Mouse (Mus musculus) liver, embryonic 14.5 days (tissue): Measurements from ENCODE around the gene Vkorc1l1. TPM values are rescaled to one million over a fixed set of nuclear protein-coding genes. Genes with fewer than 3 reads are reported as not detected.

Experiments
- ATAC-seq: fragments of 200-750 bp; cut with Nextera tagmentation; 2 replicates; pipeline ENCODE4 v1.8.0; 2017; ENCODE audit warnings: moderate number of reproducible peaks, mild to moderate bottlenecking, moderate library complexity; ENCODE audit not compliant: insufficient read depth
- DNase-seq, 3 experiments: peaks; one replicate each; pipeline ENCODE4 v3.0.0-alpha.2; 2012 to 2013; ENCODE audit warnings: low read depth in 3 of 3, low spot score in 3 of 3
- H3K27ac ChIP-seq: fragments of 300-500 bp; sonication (generic); 2 replicates; pipeline ENCODE4 v1.5.1; 2014; ENCODE audit warnings: moderate library complexity, mild to moderate bottlenecking, control low read depth, inconsistent platforms
- H3K27me3 ChIP-seq: fragments of 300-500 bp; sonication (generic); 2 replicates; pipeline ENCODE4 v1.6.1; 2014; ENCODE audit warnings: mild to moderate bottlenecking, low read length, moderate library complexity; ENCODE audit not compliant: control insufficient read depth, insufficient read depth
- H3K36me3 ChIP-seq: fragments of 300-500 bp; sonication (generic); replicated peaks from 2 replicates; pipeline ENCODE4 v1.6.1; 2014; ENCODE audit warnings: low read depth; ENCODE audit not compliant: control insufficient read depth, insufficient read depth
- H3K4me1 ChIP-seq, 2 experiments: fragments of 200-500 bp in 1 of 2; fragments of 300-500 bp in 1 of 2; sonication (generic) in 1 of 2; replicated peaks; 2 replicates each; pipeline ENCODE4 v1.6.1; 2012 to 2014; ENCODE audit warnings: antibody characterized with exemption in 1 of 2, inconsistent platforms in 1 of 2, low read length in 1 of 2; ENCODE audit not compliant: control insufficient read depth in 2 of 2, insufficient read depth in 2 of 2
- H3K4me2 ChIP-seq: fragments of 300-500 bp; sonication (generic); 2 replicates; pipeline ENCODE4 v1.6.1; 2014; ENCODE audit warnings: low read depth, mild to moderate bottlenecking, control low read depth, moderate library complexity
- H3K4me3 ChIP-seq, 2 experiments: fragments of 200-500 bp in 1 of 2; fragments of 300-500 bp in 1 of 2; sonication (generic) in 1 of 2; 2 replicates each; pipeline ENCODE4 v1.5.1; 2012 to 2014; ENCODE audit warnings: low read depth in 2 of 2, low read length in 2 of 2, mild to moderate bottlenecking in 2 of 2, control low read depth in 1 of 2, inconsistent platforms in 1 of 2, moderate library complexity in 1 of 2; ENCODE audit not compliant: insufficient read depth in 1 of 2
- H3K9ac ChIP-seq: fragments of 300-500 bp; sonication (generic); replicated peaks from 2 replicates; pipeline ENCODE4 v1.6.1; 2014; ENCODE audit warnings: mild to moderate bottlenecking, control low read depth, moderate library complexity
- H3K9me3 ChIP-seq: fragments of 300-500 bp; sonication (generic); 2 replicates; pipeline ENCODE4 v1.6.1; 2016; ENCODE audit warnings: low read length, mixed read lengths; ENCODE audit not compliant: control insufficient read depth
- CTCF ChIP-seq: IDR thresholded peaks from 2 replicates; pipeline ENCODE4 v1.5.1; 2016; ENCODE audit warnings: antibody characterized with exemption, low read depth, control low read depth
- EP300 ChIP-seq: IDR thresholded peaks from 2 replicates; pipeline ENCODE4 v1.6.1; 2016; ENCODE audit warnings: antibody characterized with exemption, low read depth
- WGBS: fragments of 180-500 bp; shearing (Covaris S2); extraction: QIAGEN DNeasy Blood & Tissue Kit; methylation state at CpG from one replicate; pipeline ENCODE4 v1.1.7; 2014; ENCODE audit not compliant: insufficient replicate concordance; 5-methylcytosine and 5-hydroxymethylcytosine counted together
- polyA plus RNA-seq, 2 experiments: library from polyadenylated mRNA; depleted of rRNA in 1 of 2; stranded (reverse) in 1 of 2; unstranded in 1 of 2; fragments of >200 nt; fragmentation: Nextera tagmentation in 1 of 2; extraction: Ambion mirVana in 1 of 2; gene quantifications; 2 replicates each; pipeline versions ENCODE4 v1.2.1 to v1.2.3; 2012 to 2014

Gene Vkorc1l1
- polyA plus RNA-seq, 2 experiments: 16.6 to 17.5 TPM

DNA sequence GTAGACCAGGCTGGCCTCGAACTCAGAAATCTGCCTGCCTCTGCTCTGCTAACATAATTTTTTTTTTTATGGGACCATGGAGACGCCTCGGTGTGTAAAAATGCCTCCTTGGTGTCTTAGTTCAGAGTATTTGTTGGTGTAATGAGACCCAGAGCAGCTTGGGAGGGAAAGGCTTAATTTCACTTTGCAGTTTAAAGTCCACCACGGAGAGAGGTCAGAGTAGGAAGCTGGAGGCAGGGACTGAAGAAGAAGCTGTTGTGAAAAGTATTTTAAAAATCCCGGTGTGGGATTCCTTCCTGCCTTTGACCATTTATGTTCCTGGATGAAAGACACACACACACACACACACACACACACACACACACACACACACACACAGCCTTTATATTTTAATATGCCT is 15.8 kb upstream of the Vkorc1l1 start:
- Histone ChIP-seq H3K4me1 (peaks cover 0 to 6% of the 10 kb centered on the region in 2 experiments; a peak in 2 of 4 replicates), H3K36me3 (no peaks in the 10 kb centered on the region), H3K4me2 (no peak overlapping the region), H3K4me3 (no peak overlapping the region), H3K9ac (no peak overlapping the region), H3K27me3 (no peaks in the 10 kb centered on the region), H3K9me3 (no peaks in the 10 kb centered on the region), H3K27ac (no peak overlapping the region)
- WGBS: 62% methylated on average over 5 of the region's 5 CpGs
- ATAC-seq (no peak), DNase-seq (no peak)
- TF ChIP-seq EP300 (no peak), CTCF (no peak)

- no peak overlapping the region for H3K4me3 ChIP-seq
- H3K4me2 ChIP-seq: no peak overlapping the region
- no peaks in the 10 kb centered on the region for H3K27me3 ChIP-seq
- no peak overlapping the region for H3K27ac ChIP-seq
- no peak for DNase-seq
- 44% methylated on average over 9 of the region's 9 CpGs for WGBS
- H3K36me3 ChIP-seq: no peaks in the 10 kb centered on the region
- ATAC-seq: no peak
- H3K9me3 ChIP-seq: no peaks in the 10 kb centered on the region
- TF ChIP-seq EP300: no peak
- peaks cover 0 to 6% of the 10 kb centered on the region in 2 experiments; a peak in 2 of 4 replicates for H3K4me1 ChIP-seq
- H3K9ac ChIP-seq: no peak overlapping the region
Measured at GRCm38 (mm10) chr5:129929924-129930855, 11.6 kb upstream of the Vkorc1l1 start.

- no peak overlapping the region for H3K4me2 ChIP-seq
- no peak for ATAC-seq
- TF ChIP-seq EP300: no peak
- no peak for TF ChIP-seq CTCF
- WGBS: 57% methylated on average over 4 of the region's 4 CpGs
- no peak overlapping the region for H3K27ac ChIP-seq
- no peak overlapping the region for H3K9ac ChIP-seq
- peaks cover 7 to 11% of the 10 kb centered on the region in 2 experiments; a peak in 3 of 4 replicates for H3K4me1 ChIP-seq
- H3K36me3 ChIP-seq: no peaks in the 10 kb centered on the region
- DNase-seq: no peak
- no peak overlapping the region for H3K4me3 ChIP-seq
- no peaks in the 10 kb centered on the region for H3K27me3 ChIP-seq
- no peaks in the 10 kb centered on the region for H3K9me3 ChIP-seq
Measured at GRCm38 (mm10) chr5:129936941-129937340, 4.8 kb upstream of the Vkorc1l1 start.

DNA sequence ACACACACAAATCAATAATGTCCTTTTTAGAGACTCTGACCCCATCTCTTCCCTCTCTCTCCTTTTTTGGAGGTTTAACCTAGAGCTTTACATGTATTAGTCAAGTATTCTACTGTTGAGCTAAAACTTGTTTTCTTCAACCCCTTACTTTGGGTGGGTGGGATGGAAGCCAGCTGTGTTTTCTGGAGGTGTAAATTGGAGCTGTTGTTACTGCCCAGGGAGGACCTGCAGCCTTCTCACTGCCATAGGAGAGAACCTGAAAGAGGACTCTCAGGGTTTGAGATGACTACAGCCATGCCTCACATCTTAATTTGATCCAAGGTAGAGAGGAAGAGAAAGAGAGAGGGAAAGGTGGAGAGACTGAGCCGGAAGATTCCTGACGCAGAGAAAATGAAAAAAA is 1.5 kb upstream of the Vkorc1l1 start:
- no peak for ATAC-seq
- Histone ChIP-seq H3K4me3 (no peak overlapping the region), H3K4me1 (peaks cover 12 to 18% of the 10 kb centered on the region in 2 experiments), H3K4me2 (peak overlapping the region; percentile 64), H3K9ac (no peak overlapping the region), H3K36me3 (peaks cover 4% of the 10 kb centered on the region), H3K27me3 (no peaks in the 10 kb centered on the region), H3K27ac (no peak overlapping the region), H3K9me3 (no peaks in the 10 kb centered on the region)
- WGBS: 53% methylated on average over 2 of the region's 2 CpGs
- TF ChIP-seq EP300: no peak
- no peak for TF ChIP-seq CTCF
- DNase-seq: no peak

DNA sequence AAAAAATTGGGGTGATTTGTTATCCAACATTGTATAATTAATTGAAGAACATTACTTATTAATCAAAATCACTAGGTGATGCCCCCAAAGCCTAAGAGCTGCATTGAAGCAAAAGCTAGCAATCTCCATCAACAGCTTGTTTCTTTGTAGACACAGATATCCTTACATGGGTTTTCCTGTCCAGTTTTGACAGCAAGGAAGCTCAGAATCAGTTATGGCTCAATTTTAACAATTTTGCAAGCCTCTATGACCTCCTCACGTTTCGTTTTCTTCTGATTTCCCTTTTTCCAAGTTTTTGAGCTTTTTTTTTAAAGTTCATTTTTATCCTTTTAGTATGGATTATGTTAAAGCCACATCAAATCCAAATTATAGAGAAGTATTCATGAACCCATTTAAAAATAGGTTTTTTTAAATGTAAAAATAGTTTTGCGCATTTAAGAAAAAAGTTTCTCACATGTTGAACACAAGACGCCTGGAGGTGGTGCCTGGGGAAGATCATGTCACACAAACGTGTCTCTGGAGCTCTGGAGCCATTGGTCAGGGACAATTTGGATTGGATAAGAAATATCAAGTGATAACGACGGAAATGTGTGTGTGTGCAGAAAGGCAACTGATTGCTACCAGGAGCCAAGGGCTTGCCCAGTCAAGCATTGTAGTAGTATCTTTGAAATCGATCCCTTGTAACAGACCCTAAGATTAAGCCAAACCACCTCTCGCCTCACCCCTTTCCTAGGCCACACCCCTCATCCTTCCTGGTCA is 855 bp upstream of the Vkorc1l1 start:
- peak overlapping the region; percentile 64 for H3K4me2 ChIP-seq
- H3K36me3 ChIP-seq: peaks cover 7% of the 10 kb centered on the region
- peak overlapping the region; percentile 0 for H3K27ac ChIP-seq
- peak overlapping the region; percentile 36 for H3K9ac ChIP-seq
- ATAC-seq (peak; percentile 20), DNase-seq (no peak)
- no peaks in the 10 kb centered on the region for H3K27me3 ChIP-seq
- WGBS: 2% methylated on average over 9 of the region's 9 CpGs
- peak overlapping the region; percentile 57 to 74 for H3K4me3 ChIP-seq
- no peaks in the 10 kb centered on the region for H3K9me3 ChIP-seq
- TF ChIP-seq EP300 (no peak), CTCF (no peak)
- peaks cover 12 to 18% of the 10 kb centered on the region in 2 experiments for H3K4me1 ChIP-seq
